Mouse (Mus musculus) myocyte (in vitro differentiated cells): ENCODE measurements around the gene Wsb2. TPM values are rescaled to one million over a fixed set of nuclear protein-coding genes. Genes with fewer than 3 reads are reported as not detected.

Experiments used
- H3K27me3 ChIP-seq: one replicate; pipeline ENCODE4 v1.6.1; 2011; ENCODE audit not compliant: control insufficient read depth, insufficient read depth, insufficient read length
- H3K36me3 ChIP-seq: one replicate; pipeline ENCODE4 v1.6.1; 2011; ENCODE audit not compliant: control insufficient read depth, insufficient read depth
- H3K4me2 ChIP-seq: one replicate; pipeline ENCODE4 v1.6.1; 2011; ENCODE audit warnings: low read depth, control low read depth
- H3K4me3 ChIP-seq: one replicate; pipeline ENCODE4 v1.5.1; 2011; ENCODE audit warnings: mild to moderate bottlenecking, control low read depth, moderate library complexity
- H3K79me2 ChIP-seq: one replicate; pipeline ENCODE4 v1.6.1; 2011; ENCODE audit not compliant: control insufficient read depth, insufficient read depth
- H3ac ChIP-seq: one replicate; pipeline ENCODE4 v1.6.1; 2011; ENCODE audit not compliant: control insufficient read depth, insufficient read length
- CEBPB ChIP-seq: IDR thresholded peaks from 2 replicates; pipeline ENCODE4 v1.6.1; 2011; ENCODE audit warnings: mild to moderate bottlenecking, moderate library complexity; ENCODE audit not compliant: poor library complexity, insufficient read depth, severe bottlenecking
- E2F4 ChIP-seq: IDR thresholded peaks from one replicate; pipeline ENCODE4 v1.6.1; 2011; ENCODE audit warnings: mild to moderate bottlenecking, control low read depth, moderate library complexity; ENCODE audit not compliant: insufficient read depth
- MAX ChIP-seq: IDR thresholded peaks from one replicate; pipeline ENCODE4 v1.6.1; 2011; ENCODE audit warnings: low read depth, mild to moderate bottlenecking, control low read depth
- MYOD1 ChIP-seq, 3 experiments: IDR thresholded peaks; one replicate each; pipeline ENCODE4 v1.6.1; 2011; ENCODE audit warnings: control low read depth in 2 of 3, low read depth in 2 of 3, mild to moderate bottlenecking in 2 of 3, moderate library complexity in 1 of 3; ENCODE audit not compliant: insufficient read length in 2 of 3, control insufficient read depth in 1 of 3
- MYOG ChIP-seq, 3 experiments: IDR thresholded peaks; one replicate each; pipeline ENCODE4 v1.6.1; 2011; ENCODE audit warnings: control low read depth in 2 of 3, low read depth in 2 of 3, mild to moderate bottlenecking in 2 of 3; ENCODE audit not compliant: insufficient read length in 2 of 3, control insufficient read depth in 1 of 3, insufficient read depth in 1 of 3
- POLR2A ChIP-seq: IDR thresholded peaks from one replicate; pipeline ENCODE4 v1.6.1; 2011; ENCODE audit warnings: low read depth, mild to moderate bottlenecking, control low read depth, moderate library complexity; ENCODE audit not compliant: insufficient read length
- POLR2AphosphoS2 ChIP-seq: IDR thresholded peaks from one replicate; pipeline ENCODE4 v1.6.1; 2011; ENCODE audit warnings: low read depth, control low read depth; ENCODE audit not compliant: insufficient read length
- REST ChIP-seq: IDR thresholded peaks from one replicate; pipeline ENCODE4 v1.6.1; 2011; ENCODE audit warnings: mild to moderate bottlenecking, control low read depth, moderate library complexity; ENCODE audit not compliant: insufficient read depth, insufficient read length
- SRF ChIP-seq: IDR thresholded peaks from one replicate; pipeline ENCODE4 v1.6.1; 2011; ENCODE audit warnings: low read depth; ENCODE audit not compliant: control insufficient read depth, insufficient read length
- TCF12 ChIP-seq: IDR thresholded peaks from one replicate; pipeline ENCODE4 v1.6.1; 2011; ENCODE audit warnings: mild to moderate bottlenecking, control low read depth; ENCODE audit not compliant: poor library complexity, insufficient read depth, severe bottlenecking
- TCF3 ChIP-seq: IDR thresholded peaks from one replicate; pipeline ENCODE4 v1.6.1; 2011; ENCODE audit warnings: low read depth, control low read depth; ENCODE audit not compliant: insufficient read length
- USF1 ChIP-seq: IDR thresholded peaks from one replicate; pipeline ENCODE4 v1.6.1; 2011; ENCODE audit warnings: low read depth, mild to moderate bottlenecking, control low read depth, moderate library complexity
- polyA plus RNA-seq: library from polyadenylated mRNA; unstranded; fragments of >200 nt; fragmentation: generic; extraction: Trizol; gene quantifications from one replicate; pipeline ENCODE4 v1.2.1, GENCODE M21; 2012; ENCODE audit warnings: missing spikeins

Wsb2 gene
- polyA plus RNA-seq, 1 experiment: 142 TPM

- Histone ChIP-seq H3K36me3 (no peaks in the 10 kb centered on the region), H3K4me3 (no peak overlapping the region), H3ac (no peak overlapping the region), H3K79me2 (no peaks in the 10 kb centered on the region), H3K4me2 (no peak overlapping the region), H3K27me3 (no peaks in the 10 kb centered on the region)
- no peak for TF ChIP-seq POLR2A
- TF ChIP-seq TCF12: no peak
- no peak for TF ChIP-seq TCF3
- no peak for TF ChIP-seq USF1
- no peak for TF ChIP-seq E2F4
- TF ChIP-seq MAX: no peak
- TF ChIP-seq MYOD1 (IDR thresholded peaks at IDR 0.05; ENCODE audit: control insufficient read depth in 1 of 3, insufficient read length in 2 of 3, low read depth in 2 of 3): no peak
- TF ChIP-seq MYOG (IDR thresholded peaks at IDR 0.05; ENCODE audit: control insufficient read depth in 1 of 3, insufficient read depth in 1 of 3, insufficient read length in 2 of 3, low read depth in 2 of 3): no peak
- TF ChIP-seq REST: no peak
- no peak for TF ChIP-seq CEBPB
- no peak for TF ChIP-seq SRF
- TF ChIP-seq POLR2AphosphoS2: no peak
Measured at GRCm38 (mm10) chr5:117346281-117346680, 10.8 kb upstream of the Wsb2 start.

GRCm38 (mm10) chr5:117347011-117347410 is 10.1 kb upstream of the Wsb2 start:
- TF ChIP-seq MYOD1 (IDR thresholded peaks at IDR 0.05; ENCODE audit: control insufficient read depth in 1 of 3, insufficient read length in 2 of 3, low read depth in 2 of 3) (no peak), MAX (no peak), E2F4 (no peak), TCF12 (no peak), POLR2AphosphoS2 (no peak), CEBPB (no peak), SRF (no peak), TCF3 (no peak), USF1 (no peak), REST (no peak), POLR2A (no peak), MYOG (IDR thresholded peaks at IDR 0.05; ENCODE audit: control insufficient read depth in 1 of 3, insufficient read depth in 1 of 3, insufficient read length in 2 of 3, low read depth in 2 of 3) (no peak)
- Histone ChIP-seq H3ac (no peak overlapping the region), H3K79me2 (no peaks in the 10 kb centered on the region), H3K4me2 (no peak overlapping the region), H3K27me3 (no peaks in the 10 kb centered on the region), H3K4me3 (no peak overlapping the region), H3K36me3 (no peaks in the 10 kb centered on the region)

DNA sequence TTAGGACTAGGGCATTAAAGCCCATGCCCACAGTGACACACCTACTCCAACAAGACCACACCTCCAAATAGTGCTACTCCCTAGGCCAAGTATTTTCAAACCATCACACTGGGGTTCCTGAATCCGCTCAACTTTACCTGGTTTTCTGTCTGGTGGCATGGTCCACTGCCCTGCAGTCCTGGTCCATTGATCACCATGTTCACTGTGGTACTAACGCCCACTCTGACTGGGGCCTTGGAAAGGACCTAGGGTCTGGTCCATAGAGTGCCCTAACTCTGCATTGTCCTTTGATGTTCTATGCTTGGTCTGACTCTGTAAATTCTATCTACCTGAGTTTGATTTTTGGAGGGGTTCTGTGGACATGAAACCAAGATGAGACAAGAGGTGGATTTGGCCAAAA is 9.3 kb upstream of the Wsb2 start:
- no peaks in the 10 kb centered on the region for H3K79me2 ChIP-seq
- H3K4me3 ChIP-seq: no peak overlapping the region
- TF ChIP-seq POLR2A (no peak), SRF (no peak), POLR2AphosphoS2 (no peak), CEBPB (no peak), REST (no peak), USF1 (no peak), TCF3 (no peak), MYOD1 (IDR thresholded peaks at IDR 0.05; ENCODE audit: control insufficient read depth in 1 of 3, insufficient read length in 2 of 3, low read depth in 2 of 3) (no peak), MYOG (IDR thresholded peaks at IDR 0.05; ENCODE audit: control insufficient read depth in 1 of 3, insufficient read depth in 1 of 3, insufficient read length in 2 of 3, low read depth in 2 of 3) (no peak), TCF12 (no peak), MAX (no peak), E2F4 (no peak)
- H3K36me3 ChIP-seq: no peaks in the 10 kb centered on the region
- no peaks in the 10 kb centered on the region for H3K27me3 ChIP-seq
- no peak overlapping the region for H3ac ChIP-seq
- H3K4me2 ChIP-seq: no peak overlapping the region

- no peak overlapping the region for H3K4me3 ChIP-seq
- TF ChIP-seq MAX (no peak), USF1 (no peak), TCF3 (no peak), POLR2A (no peak), TCF12 (no peak)
- H3K36me3 ChIP-seq: no peaks in the 10 kb centered on the region
- no peak overlapping the region for H3ac ChIP-seq
- H3K4me2 ChIP-seq: no peak overlapping the region
- no peaks in the 10 kb centered on the region for H3K79me2 ChIP-seq
- no peaks in the 10 kb centered on the region for H3K27me3 ChIP-seq
Measured at GRCm38 (mm10) chr5:117348279-117348678, 8.8 kb upstream of the Wsb2 start.

GRCm38 (mm10) chr5:117354121-117354520 is 3.0 kb upstream of the Wsb2 start:
- TF ChIP-seq SRF (no peak), MAX (no peak), REST (no peak), TCF3 (no peak)
- Histone ChIP-seq H3K36me3 (no peaks in the 10 kb centered on the region), H3K4me3 (no peak overlapping the region), H3K4me2 (no peak overlapping the region), H3K27me3 (no peaks in the 10 kb centered on the region), H3ac (no peak overlapping the region), H3K79me2 (peaks cover 17% of the 10 kb centered on the region)
